Mouse (Mus musculus) myocyte (in vitro differentiated cells): Measurements from ENCODE around the gene Heg1.

Source experiments
- CEBPB ChIP-seq: IDR thresholded peaks from 2 replicates; pipeline ENCODE4 v1.6.1; 2011; ENCODE audit warnings: mild to moderate bottlenecking, moderate library complexity; ENCODE audit not compliant: poor library complexity, insufficient read depth, severe bottlenecking
- MYOG ChIP-seq, 3 experiments: IDR thresholded peaks; one replicate each; pipeline ENCODE4 v1.6.1; 2011; ENCODE audit warnings: control low read depth in 2 of 3, low read depth in 2 of 3, mild to moderate bottlenecking in 2 of 3; ENCODE audit not compliant: insufficient read length in 2 of 3, control insufficient read depth in 1 of 3, insufficient read depth in 1 of 3
- POLR2A ChIP-seq: IDR thresholded peaks from one replicate; pipeline ENCODE4 v1.6.1; 2011; ENCODE audit warnings: low read depth, mild to moderate bottlenecking, control low read depth, moderate library complexity; ENCODE audit not compliant: insufficient read length
- SRF ChIP-seq: IDR thresholded peaks from one replicate; pipeline ENCODE4 v1.6.1; 2011; ENCODE audit warnings: low read depth; ENCODE audit not compliant: control insufficient read depth, insufficient read length
- TCF12 ChIP-seq: IDR thresholded peaks from one replicate; pipeline ENCODE4 v1.6.1; 2011; ENCODE audit warnings: mild to moderate bottlenecking, control low read depth; ENCODE audit not compliant: poor library complexity, insufficient read depth, severe bottlenecking

- TF ChIP-seq POLR2A (no peak), SRF (no peak), TCF12 (no peak), MYOG (IDR thresholded peaks at IDR 0.05; ENCODE audit: control insufficient read depth in 1 of 3, insufficient read depth in 1 of 3, insufficient read length in 2 of 3, low read depth in 2 of 3) (no peak), CEBPB (no peak)
Measured at GRCm38 (mm10) chr16:33784547-33784946, 100.4 kb downstream of the Heg1 start.
